Mouse (Mus musculus): Measurements from ENCODE around the gene Olfr71.

DNA sequence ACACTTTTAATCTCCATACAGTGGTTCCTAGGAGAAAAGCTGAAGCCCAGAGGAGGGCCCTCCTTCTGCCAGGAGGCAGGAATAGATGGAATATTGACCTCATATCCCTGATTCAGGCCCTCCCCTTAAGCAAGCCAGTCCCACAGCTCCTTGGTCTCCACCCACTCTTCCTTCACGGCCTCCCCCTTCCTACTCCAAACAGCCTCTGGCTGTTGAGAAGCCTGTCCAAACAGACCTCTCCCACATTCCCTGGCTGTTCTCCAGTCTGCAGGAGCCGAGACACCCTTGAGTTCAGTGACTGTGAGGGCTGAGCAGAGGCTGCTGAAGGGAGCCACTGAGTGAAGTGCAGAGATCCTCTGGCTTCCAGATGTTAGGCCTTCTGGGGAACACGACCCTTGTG lies 16.9 kb upstream of the Olfr71 start, which contains the start of gene Hrct1:
- TF ChIP-seq CTCF (IDR thresholded peaks at IDR 0.05; ENCODE audit: control insufficient read depth, insufficient read depth, insufficient replicate concordance, low read depth, low read length), result no peak
- TF ChIP-seq POLR2A (IDR thresholded peaks at IDR 0.05; ENCODE audit: control insufficient read depth, low read depth, low read length), result no peak
